Mouse (Mus musculus) hindbrain, embryonic 12.5 days (tissue): ENCODE data around the gene Mrpl44. TPM values are rescaled to one million over a fixed set of nuclear protein-coding genes. Genes with fewer than 3 reads are reported as not detected.

ENCODE experiments used
- ATAC-seq: fragments of 200-750 bp; cut with Nextera tagmentation; 2 replicates; pipeline ENCODE4 v1.8.0; 2017; ENCODE audit warnings: moderate TSS enrichment; ENCODE audit not compliant: low FRiP score
- H3K27ac ChIP-seq: fragments of 300-500 bp; sonication (generic); 2 replicates; pipeline ENCODE4 v1.5.1; 2016; ENCODE audit warnings: mild to moderate bottlenecking
- H3K27me3 ChIP-seq: fragments of 300-500 bp; sonication (generic); 2 replicates; pipeline ENCODE4 v1.6.1; 2016; ENCODE audit warnings: mild to moderate bottlenecking
- H3K36me3 ChIP-seq: fragments of 300-500 bp; sonication (generic); 2 replicates; pipeline ENCODE4 v1.6.1; 2016; ENCODE audit warnings: mild to moderate bottlenecking
- H3K4me1 ChIP-seq: fragments of 300-500 bp; sonication (generic); 2 replicates; pipeline ENCODE4 v1.6.1; 2016
- H3K4me2 ChIP-seq: fragments of 300-500 bp; sonication (generic); replicated peaks from 2 replicates; pipeline ENCODE4 v1.6.1; 2016; ENCODE audit warnings: mild to moderate bottlenecking
- H3K4me3 ChIP-seq: fragments of 300-500 bp; sonication (generic); 2 replicates; pipeline ENCODE4 v1.5.1; 2016; ENCODE audit warnings: mild to moderate bottlenecking
- H3K9ac ChIP-seq: fragments of 300-500 bp; sonication (generic); 2 replicates; pipeline ENCODE4 v1.6.1; 2016; ENCODE audit warnings: mild to moderate bottlenecking, moderate library complexity
- H3K9me3 ChIP-seq: fragments of 300-500 bp; sonication (generic); replicated peaks from 2 replicates; pipeline ENCODE4 v1.6.1; 2016; ENCODE audit warnings: mild to moderate bottlenecking
- WGBS: fragments of 180-500 bp; shearing (Covaris S2); methylation state at CpG from one replicate; pipeline ENCODE4 v1.1.7; 2016; 5-methylcytosine and 5-hydroxymethylcytosine counted together
- polyA plus RNA-seq: library from polyadenylated mRNA; unstranded; fragments of >200 nt; fragmentation: Nextera tagmentation; extraction: Ambion mirVana; gene quantifications from 2 replicates; pipeline ENCODE4 v1.2.1, GENCODE M21; 2016

Gene Mrpl44
- polyA plus RNA-seq, 1 experiment from 2014 or later = 48.2 TPM

DNA sequence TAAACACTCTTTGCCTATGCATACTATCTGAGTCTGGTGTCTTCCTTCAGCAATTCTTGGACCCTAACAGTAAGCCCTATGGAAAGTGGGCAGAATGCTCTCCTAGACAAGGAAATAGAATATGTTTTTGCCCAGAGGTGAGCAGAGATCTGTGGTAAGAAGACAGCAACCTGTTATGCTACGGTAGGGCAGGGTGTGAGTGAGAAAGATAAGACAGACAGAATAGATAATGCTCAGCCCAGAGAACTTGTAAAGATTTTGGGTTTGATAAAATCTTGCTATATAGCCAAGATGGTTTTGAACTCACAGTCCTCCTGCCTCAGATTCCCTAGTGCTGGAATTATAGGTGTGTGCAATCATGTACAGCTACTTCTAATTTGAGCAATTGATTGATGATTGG is 11.3 kb upstream of the Mrpl44 start:
- H3K9ac ChIP-seq = no peak overlapping the region
- no peak overlapping the region for H3K4me2 ChIP-seq
- no peaks in the 10 kb centered on the region for H3K9me3 ChIP-seq
- H3K27me3 ChIP-seq = no peaks in the 10 kb centered on the region
- H3K27ac ChIP-seq = no peak overlapping the region
- no peaks in the 10 kb centered on the region for H3K36me3 ChIP-seq
- WGBS = 88% methylated on average over 1 of the region's 1 CpGs
- H3K4me3 ChIP-seq = no peak overlapping the region
- H3K4me1 ChIP-seq = peaks cover 18% of the 10 kb centered on the region
- no peak for ATAC-seq

DNA sequence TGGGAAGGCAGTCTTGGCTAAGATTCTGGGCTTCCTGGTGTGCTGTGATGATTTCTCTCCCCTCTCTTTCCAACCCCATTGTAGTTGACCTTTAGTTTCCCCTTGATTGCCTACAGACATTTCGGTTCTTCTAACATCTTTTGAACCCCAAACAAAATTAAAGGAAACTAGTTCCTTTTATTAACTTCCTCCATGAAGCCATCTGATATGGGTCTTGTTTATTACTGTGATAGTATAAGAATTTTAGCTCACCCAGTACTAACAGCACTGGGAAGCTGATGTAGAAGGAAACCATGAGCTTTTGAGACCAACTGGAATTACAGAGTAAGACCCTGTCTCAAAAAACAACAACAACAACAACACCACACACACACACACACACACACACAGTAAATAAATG is 7.6 kb upstream of the Mrpl44 start:
- Histone ChIP-seq H3K4me1 (no peaks in the 10 kb centered on the region), H3K9me3 (no peaks in the 10 kb centered on the region), H3K27me3 (no peaks in the 10 kb centered on the region), H3K27ac (no peak overlapping the region), H3K36me3 (no peaks in the 10 kb centered on the region), H3K4me2 (no peak overlapping the region), H3K4me3 (no peak overlapping the region), H3K9ac (no peak overlapping the region)
- no peak for ATAC-seq
- 84% methylated on average over 1 of the region's 1 CpGs for WGBS

DNA sequence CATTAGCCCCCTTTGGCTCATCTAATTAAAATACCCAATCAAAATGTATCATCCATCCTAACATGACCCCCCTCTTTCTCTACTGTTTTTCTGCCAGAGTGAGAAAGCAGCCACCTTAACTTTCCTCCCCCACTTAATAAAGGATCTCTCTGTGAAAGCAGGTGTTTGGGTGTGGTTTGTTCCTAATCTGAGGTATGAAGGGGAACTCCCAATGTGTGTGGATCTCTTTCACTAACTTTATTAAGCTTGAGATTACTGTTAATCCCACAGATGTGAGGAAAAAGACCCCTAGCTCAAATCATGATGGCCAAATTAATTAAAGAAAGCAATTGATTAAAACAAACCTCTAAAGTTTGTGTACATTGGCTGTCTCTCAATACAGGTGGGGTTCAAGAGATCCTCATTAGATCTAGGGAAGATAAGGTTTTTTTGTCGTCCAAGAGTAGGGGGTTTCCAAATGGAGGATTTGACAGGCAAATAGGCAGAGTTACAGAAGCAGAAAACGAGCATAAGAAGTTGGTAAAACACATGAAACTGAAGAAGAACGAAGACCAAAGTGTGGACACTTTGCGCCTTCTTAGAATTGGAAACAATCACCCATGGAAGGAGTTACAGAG is 1.5 kb upstream of the Mrpl44 start:
- peaks cover 4% of the 10 kb centered on the region for H3K4me1 ChIP-seq
- ATAC-seq = no peak
- H3K9me3 ChIP-seq = no peaks in the 10 kb centered on the region
- WGBS = 79% methylated on average over 4 of the region's 4 CpGs
- H3K4me3 ChIP-seq = no peak overlapping the region
- H3K27me3 ChIP-seq = no peaks in the 10 kb centered on the region
- no peak overlapping the region for H3K4me2 ChIP-seq
- no peak overlapping the region for H3K9ac ChIP-seq
- H3K36me3 ChIP-seq = peaks cover 13% of the 10 kb centered on the region
- H3K27ac ChIP-seq = no peak overlapping the region

DNA sequence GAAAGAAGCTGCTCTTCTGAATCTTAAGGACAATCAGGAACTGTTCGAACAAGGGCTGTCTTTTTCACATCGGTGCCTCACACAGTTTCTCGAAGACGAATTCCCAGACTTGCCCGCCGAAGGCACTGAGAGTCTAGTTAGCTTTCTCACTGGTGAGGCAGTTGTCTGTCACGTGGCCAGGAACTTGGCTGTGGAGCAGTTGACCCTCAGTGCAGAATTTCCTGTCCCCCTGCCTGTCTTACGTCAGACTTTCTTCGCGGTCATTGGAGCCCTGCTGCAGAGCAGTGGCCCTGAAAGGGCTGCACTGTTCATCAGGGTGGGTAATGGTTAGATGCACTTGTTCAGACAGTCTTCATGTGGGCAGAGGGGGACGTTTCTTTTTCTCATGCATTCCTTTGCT is 2.2 kb downstream of the Mrpl44 start:
- peaks cover 48% of the 10 kb centered on the region for H3K36me3 ChIP-seq
- H3K4me1 ChIP-seq = peaks cover 4% of the 10 kb centered on the region
- ATAC-seq = no peak
- H3K4me2 ChIP-seq = no peak overlapping the region
- no peaks in the 10 kb centered on the region for H3K9me3 ChIP-seq
- no peak overlapping the region for H3K4me3 ChIP-seq
- 86% methylated on average over 11 of the region's 11 CpGs for WGBS
- H3K27ac ChIP-seq = no peak overlapping the region
- no peaks in the 10 kb centered on the region for H3K27me3 ChIP-seq
- H3K9ac ChIP-seq = no peak overlapping the region

DNA sequence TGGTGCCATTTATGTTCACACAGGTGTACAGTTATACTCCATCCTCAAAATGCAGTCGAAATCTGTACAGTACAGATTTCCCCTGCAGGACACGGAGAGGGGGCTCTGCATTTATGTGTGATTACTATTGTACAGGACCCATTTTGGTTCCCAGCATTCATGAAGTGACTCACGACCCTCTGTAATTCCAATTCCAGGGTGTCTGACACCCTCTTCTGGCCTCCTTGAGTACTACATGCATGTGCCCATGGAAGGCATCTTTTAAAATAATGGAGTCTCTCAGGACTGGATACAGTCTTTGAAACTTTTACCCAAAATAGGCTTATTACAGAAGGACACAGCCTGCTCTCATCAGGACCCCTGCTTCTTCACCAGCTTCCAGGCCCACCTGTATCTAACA is 6.6 kb downstream of the Mrpl44 start:
- no peak overlapping the region for H3K4me2 ChIP-seq
- H3K27me3 ChIP-seq = no peaks in the 10 kb centered on the region
- H3K4me3 ChIP-seq = no peak overlapping the region
- no peak overlapping the region for H3K9ac ChIP-seq
- no peak overlapping the region for H3K27ac ChIP-seq
- WGBS = 82% methylated on average over 3 of the region's 3 CpGs
- ATAC-seq = no peak
- peaks cover 53% of the 10 kb centered on the region for H3K36me3 ChIP-seq
- no peaks in the 10 kb centered on the region for H3K9me3 ChIP-seq
- H3K4me1 ChIP-seq = no peaks in the 10 kb centered on the region

DNA sequence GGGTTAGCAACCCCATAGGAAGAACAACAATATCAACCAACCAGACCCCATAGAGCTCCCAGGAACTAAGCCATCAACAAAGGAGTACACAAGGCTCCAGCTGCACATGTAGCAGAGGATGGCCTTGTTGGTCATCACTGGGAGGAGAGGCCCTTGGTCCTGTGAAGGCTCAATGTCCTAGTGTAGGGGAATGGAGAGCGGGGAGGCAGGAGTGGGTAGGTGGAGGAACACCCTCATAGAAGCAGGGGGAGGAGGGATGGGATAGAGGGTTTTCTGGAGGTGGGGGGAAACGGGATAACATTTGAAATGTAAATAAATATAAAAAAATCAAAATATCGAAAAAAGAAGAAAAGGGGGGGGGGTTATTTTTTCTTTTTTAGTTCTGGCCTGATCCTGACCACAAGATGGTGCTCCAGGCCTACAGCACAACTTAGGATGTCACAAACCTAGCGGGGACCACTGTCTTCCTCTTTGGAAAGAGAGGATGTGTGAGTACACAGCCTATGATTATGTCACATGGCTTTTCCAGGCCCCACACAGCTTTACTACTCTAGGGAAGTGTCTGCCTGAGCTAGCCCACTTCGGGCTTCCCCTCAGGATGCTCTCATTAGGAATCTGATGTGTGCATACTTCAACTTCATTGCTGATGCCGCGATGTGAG is 10.6 kb downstream of the Mrpl44 start:
- Histone ChIP-seq H3K9ac (no peak overlapping the region), H3K27me3 (no peaks in the 10 kb centered on the region), H3K27ac (no peak overlapping the region), H3K4me1 (no peaks in the 10 kb centered on the region), H3K4me2 (no peak overlapping the region), H3K9me3 (no peaks in the 10 kb centered on the region), H3K4me3 (no peak overlapping the region), H3K36me3 (peaks cover 19% of the 10 kb centered on the region)
- WGBS = 72% methylated on average over 7 of the region's 7 CpGs
- peak; percentile 69; the same call in 1 of the 2 replicates for ATAC-seq

DNA sequence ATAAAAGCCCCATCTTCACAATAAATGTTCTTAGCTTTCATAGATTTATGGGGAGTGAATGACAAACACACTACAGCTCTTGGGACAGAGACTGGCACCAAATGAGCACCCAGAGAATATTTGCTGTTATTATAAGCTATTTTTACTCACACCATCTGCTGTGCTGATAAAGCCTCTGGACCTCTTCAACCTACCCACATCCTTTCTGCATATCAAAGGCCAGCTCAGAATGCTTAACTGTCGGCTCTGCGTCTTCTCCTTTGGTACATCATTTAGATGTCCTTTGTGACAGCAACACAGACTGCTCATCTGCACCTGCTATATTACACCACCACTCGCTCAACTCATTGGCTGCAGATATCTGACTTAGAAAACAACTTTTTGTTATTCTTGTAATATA is 21.3 kb downstream of the Mrpl44 start:
- Histone ChIP-seq H3K4me3 (no peak overlapping the region), H3K9me3 (no peaks in the 10 kb centered on the region), H3K4me1 (no peaks in the 10 kb centered on the region), H3K27me3 (no peaks in the 10 kb centered on the region), H3K27ac (no peak overlapping the region), H3K36me3 (0 out of 2 replicates have a peak, but pooled peaks cover 2% of the 10 kb centered on the region), H3K4me2 (no peak overlapping the region), H3K9ac (no peak overlapping the region)
- ATAC-seq = no peak
- 83% methylated on average over 3 of the region's 3 CpGs for WGBS

DNA sequence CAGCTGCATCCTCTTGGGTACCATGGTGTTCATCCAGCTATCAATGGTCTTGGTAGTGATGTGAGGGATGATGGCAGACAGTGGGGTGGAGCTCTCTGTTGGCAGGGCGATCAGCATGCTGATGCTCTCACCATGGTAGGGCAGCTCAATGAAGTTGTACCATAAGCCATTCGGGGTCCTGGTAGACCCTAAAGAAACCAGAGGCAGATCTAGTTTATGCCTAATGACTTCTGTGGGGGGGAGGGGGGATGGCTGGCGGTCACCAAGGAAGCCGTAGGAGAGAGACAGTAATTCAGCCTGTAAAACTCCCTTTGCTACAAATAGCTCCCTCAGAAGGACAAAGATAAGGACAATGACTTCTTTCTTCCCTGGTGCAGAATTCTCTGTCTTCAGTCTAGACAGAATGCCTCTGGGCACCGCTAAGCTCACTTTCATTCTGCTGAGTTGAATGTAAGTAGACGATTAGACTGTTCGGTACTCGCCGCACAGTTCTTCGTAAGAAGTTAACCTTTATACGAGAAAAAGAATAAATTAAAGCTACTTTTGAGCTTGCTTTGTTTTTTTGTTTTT is 27.1 kb downstream of the Mrpl44 start:
- 0 out of 2 replicates have a peak, but pooled peaks cover 2% of the 10 kb centered on the region for H3K36me3 ChIP-seq
- peak; percentile 82 for ATAC-seq
- no peak overlapping the region for H3K9ac ChIP-seq
- H3K4me2 ChIP-seq = no peak overlapping the region
- no peaks in the 10 kb centered on the region for H3K4me1 ChIP-seq
- H3K27ac ChIP-seq = no peak overlapping the region
- H3K27me3 ChIP-seq = no peaks in the 10 kb centered on the region
- no peaks in the 10 kb centered on the region for H3K9me3 ChIP-seq
- H3K4me3 ChIP-seq = no peak overlapping the region
- WGBS = 61% methylated on average over 11 of the region's 11 CpGs

DNA sequence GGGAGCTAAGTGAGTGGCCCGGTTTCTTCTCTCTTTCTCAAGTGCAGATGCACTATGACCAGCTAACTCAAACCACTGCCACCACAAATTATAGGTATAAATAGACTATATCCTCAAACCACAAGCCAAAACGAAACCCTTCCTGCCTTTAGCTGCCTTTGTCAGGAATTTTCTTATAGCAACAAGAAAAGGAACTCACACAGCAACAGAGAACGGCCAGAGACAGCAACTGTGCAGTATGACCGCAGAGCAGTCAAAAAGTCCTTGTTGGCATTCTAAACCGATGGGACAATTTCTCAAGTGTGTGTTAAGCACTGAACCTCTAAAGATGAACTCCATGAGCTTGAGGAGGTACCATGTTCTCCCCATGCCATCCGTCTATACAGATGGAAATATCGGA is 27.8 kb downstream of the Mrpl44 start:
- Histone ChIP-seq H3K4me1 (no peaks in the 10 kb centered on the region), H3K36me3 (0 out of 2 replicates have a peak, but pooled peaks cover 2% of the 10 kb centered on the region), H3K9ac (no peak overlapping the region), H3K9me3 (no peaks in the 10 kb centered on the region), H3K27me3 (no peaks in the 10 kb centered on the region), H3K27ac (0 out of 2 replicates have a peak overlapping the region, but pooled peaks have one; percentile 61), H3K4me3 (no peak overlapping the region), H3K4me2 (no peak overlapping the region)
- 82% methylated on average over 7 of the region's 7 CpGs for WGBS
- no peak for ATAC-seq

DNA sequence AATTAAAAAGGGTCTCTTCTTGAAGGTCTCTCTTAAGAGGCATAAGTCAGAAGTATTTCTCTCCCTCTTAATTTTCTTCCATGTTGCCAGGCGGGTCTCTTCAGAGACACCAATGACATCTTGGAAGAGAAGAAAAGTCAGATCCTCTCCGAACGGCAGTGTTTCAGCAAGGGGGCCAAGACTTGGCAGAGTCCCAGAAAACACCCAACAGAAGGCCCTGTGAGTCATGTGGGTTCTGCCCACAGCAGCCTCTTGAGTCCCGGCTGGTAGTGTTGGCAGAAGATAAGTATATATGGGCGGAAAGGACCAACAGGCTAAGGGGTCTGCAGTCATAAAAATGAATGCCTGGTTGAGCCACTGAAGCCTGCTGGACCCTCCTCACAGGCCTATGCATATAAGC is 31.0 kb downstream of the Mrpl44 start:
- no peak overlapping the region for H3K4me3 ChIP-seq
- WGBS = 74% methylated on average over 5 of the region's 5 CpGs
- H3K9me3 ChIP-seq = no peaks in the 10 kb centered on the region
- H3K36me3 ChIP-seq = no peaks in the 10 kb centered on the region
- H3K4me1 ChIP-seq = no peaks in the 10 kb centered on the region
- H3K27me3 ChIP-seq = no peaks in the 10 kb centered on the region
- no peak overlapping the region for H3K4me2 ChIP-seq
- no peak overlapping the region for H3K27ac ChIP-seq
- no peak overlapping the region for H3K9ac ChIP-seq
- ATAC-seq = no peak

DNA sequence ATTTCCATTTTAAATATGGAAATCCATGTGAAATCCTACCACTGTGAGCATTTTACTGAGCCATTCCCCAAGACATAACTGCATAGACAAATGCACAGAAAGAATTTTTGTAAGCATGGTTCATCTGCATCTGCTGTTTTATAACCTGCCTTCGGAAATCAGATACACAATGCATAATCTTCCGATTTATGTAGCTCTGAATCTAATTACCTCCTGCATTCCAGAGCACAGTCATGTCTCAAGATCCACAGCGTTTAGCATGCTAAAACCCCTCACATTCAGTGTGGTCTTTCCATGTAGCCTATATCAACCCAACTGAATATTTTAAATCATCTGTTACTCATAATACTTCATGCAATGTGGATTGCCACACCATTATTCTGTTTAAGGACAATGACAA is 33.6 kb downstream of the Mrpl44 start:
- no peak overlapping the region for H3K4me3 ChIP-seq
- no peaks in the 10 kb centered on the region for H3K4me1 ChIP-seq
- H3K36me3 ChIP-seq = no peaks in the 10 kb centered on the region
- no peak for ATAC-seq
- no peak overlapping the region for H3K4me2 ChIP-seq
- no peaks in the 10 kb centered on the region for H3K9me3 ChIP-seq
- H3K27ac ChIP-seq = no peak overlapping the region
- WGBS = 85% methylated on average over 3 of the region's 3 CpGs
- no peaks in the 10 kb centered on the region for H3K27me3 ChIP-seq
- H3K9ac ChIP-seq = no peak overlapping the region

DNA sequence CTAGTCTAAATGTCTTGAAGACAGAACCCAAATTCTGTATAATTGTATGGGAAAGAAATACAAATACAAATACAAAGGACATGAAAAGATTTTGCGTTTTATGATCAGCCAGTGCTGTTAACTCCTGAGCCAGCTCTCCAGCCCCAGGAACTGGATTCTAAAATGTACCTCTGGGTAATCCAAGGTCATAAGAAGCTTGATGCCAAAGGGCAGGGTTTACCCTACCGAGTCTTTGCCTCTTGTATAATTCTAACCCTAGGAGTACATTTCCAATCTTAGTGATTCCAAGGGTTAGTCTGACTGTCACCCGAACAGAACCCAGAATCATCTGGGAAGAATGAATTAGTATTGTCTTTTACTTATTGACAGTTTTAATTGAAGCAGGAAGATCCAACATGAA is 39.6 kb downstream of the Mrpl44 start:
- Histone ChIP-seq H3K27ac (no peak overlapping the region), H3K4me1 (no peaks in the 10 kb centered on the region), H3K4me3 (no peak overlapping the region), H3K9ac (no peak overlapping the region), H3K27me3 (no peaks in the 10 kb centered on the region), H3K4me2 (no peak overlapping the region), H3K9me3 (no peaks in the 10 kb centered on the region), H3K36me3 (peaks cover 7% of the 10 kb centered on the region)
- WGBS = 91% methylated on average over 3 of the region's 3 CpGs
- ATAC-seq = no peak
